Mouse (Mus musculus): Measurements from ENCODE around the gene Acvrl1.

Acvrl1 gene

DNA sequence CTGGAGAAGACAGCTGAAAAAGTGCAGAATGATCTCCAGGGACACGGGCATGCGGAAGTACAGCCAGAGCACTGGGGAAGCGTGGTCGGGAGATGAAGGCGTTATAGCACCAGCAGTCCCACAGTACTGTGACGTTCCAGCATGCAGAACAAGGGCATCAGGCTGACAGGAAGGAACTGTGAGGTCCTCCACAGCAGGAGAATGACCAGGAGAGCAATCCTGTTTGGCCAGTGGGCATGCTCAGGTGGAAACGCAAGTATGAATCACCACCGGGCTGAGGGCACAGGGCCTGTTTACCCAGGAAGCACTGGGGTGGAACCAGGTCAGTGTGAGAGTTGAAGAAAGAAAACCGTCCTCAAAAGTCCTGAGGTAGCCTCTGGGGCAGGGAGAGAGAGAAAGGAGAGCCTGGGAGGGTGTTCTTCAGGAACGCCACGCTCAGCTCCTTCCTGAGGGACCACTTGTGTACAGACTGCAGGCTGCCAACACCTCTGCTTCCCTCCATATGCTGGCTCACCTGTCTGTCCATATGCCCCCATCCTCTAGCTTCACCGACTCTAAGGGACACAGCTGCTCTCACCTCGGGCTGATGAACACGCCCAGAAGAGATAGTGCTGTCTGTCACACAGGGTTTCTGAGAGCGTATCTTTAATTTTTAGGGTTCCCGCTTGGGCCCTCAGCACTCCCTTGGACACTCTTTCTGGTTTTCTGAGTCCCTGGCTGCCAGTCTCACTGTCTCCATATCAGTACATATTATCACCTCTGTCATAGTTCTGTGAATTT lies 37.5 kb downstream of the Acvrl1 start:
- DNase-seq (ENCODE audit: extremely low spot score, low read depth, low spot score) = no peak

DNA sequence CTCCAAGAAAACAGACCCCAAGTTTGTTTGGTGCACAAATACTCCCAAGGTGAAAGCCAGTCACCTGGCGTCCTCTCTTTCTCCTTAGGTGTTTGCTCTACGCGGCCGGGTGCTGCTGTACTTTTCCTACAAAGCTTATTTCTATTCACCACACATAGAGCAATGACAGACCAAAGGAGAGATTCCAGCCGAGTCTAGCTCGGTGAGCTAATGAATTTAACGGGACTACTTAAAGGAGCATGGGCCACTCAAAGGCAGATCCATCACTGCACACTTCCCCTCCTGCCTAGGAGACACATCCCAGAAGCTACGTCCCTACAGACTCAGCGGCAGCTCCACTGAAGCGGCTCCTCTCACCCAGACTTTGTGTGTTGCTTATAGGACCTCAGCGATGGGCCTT lies 39.2 kb downstream of the Acvrl1 start:
- no peak for DNase-seq (ENCODE audit: extremely low spot score, low read depth, low spot score)

DNA sequence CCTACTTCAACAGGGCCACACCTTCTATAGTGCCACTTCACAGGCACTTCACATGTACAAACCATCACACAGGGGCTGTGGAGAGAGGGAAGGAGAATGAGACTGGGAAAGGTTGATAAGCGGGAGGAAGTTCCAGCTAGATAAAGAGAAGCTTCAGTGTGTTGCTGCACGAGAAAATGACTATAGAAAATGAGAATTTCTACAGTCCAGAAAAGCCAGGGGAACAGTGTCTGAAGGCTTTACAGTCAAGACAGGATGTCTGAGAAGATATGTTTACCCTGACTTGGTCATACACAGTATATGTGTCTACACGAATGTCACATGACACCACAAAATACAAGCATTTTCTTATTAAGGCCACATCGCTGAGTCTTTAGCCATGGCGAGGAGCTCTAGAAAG lies 41.6 kb downstream of the Acvrl1 start:
- no peak for DNase-seq (ENCODE audit: extremely low spot score, low read depth, low spot score)

DNA sequence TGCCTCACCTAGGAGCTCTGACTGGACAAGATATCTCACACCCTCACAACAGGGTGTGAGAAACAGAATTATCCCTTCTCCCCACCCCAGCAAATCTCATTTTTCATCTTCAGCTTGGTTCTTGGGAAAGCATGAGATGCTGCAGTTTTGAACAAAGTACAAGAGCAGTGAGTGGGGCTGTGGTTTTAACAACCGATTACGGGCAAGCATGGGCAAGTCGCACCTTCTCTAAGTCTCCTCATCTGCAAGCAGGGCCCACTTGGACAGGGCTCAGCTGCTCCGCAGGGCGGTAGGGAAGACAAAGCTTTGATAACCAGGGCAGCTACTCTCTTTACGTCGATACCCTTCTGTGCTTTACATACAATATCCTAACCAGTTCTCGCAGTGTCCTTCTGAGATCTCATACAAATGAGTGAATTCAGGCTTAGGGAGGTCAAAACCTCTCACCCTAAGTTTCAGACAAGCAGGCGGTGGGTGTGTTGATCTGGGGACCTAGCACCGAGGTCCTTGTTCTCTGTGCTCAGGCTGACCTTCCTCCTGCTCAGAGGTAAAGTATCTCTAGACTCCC lies 42.2 kb downstream of the Acvrl1 start:
- DNase-seq (ENCODE audit: extremely low spot score, low read depth, low spot score) = no peak

DNA sequence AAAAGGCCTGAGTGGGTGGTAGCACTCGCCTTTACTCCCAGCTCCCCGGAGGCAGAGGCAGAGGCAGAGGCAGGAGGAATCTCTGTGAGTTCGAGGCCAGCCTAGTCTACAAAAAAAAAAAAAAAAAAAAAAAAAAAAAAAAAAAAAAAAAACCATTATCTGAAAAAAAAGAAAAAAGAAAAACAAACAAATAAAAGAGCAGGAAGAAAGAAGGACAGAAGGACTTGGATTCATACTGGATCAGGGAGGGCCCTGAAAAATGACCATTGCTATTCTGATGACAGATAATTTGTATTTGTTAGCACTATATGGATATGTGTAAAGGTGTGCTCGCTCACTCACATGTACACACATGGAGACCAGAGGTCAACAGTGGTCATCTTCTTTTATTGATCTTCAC lies 43.0 kb downstream of the Acvrl1 start:
- no peak for DNase-seq (ENCODE audit: extremely low spot score, low read depth, low spot score)

DNA sequence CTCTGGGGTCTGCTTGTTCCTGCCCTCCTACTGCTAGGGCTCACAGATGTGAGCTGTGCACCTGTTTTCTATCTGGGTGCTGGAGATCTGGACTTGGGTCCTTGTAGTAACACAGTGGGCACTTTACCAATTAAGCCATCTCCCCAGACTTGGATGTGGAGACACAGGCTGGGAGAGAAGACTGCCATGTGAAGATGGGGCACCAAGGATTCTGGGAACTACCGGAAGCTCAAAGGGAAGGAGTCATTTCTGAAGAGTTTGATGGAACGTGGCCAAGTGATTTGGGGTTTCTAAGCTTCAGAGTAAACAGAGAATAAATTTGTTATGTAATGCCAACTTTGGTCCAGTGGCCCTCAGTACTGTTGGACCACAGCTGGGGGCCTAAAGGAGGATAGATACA lies 43.7 kb downstream of the Acvrl1 start:
- DNase-seq (ENCODE audit: extremely low spot score, low read depth, low spot score) = no peak

DNA sequence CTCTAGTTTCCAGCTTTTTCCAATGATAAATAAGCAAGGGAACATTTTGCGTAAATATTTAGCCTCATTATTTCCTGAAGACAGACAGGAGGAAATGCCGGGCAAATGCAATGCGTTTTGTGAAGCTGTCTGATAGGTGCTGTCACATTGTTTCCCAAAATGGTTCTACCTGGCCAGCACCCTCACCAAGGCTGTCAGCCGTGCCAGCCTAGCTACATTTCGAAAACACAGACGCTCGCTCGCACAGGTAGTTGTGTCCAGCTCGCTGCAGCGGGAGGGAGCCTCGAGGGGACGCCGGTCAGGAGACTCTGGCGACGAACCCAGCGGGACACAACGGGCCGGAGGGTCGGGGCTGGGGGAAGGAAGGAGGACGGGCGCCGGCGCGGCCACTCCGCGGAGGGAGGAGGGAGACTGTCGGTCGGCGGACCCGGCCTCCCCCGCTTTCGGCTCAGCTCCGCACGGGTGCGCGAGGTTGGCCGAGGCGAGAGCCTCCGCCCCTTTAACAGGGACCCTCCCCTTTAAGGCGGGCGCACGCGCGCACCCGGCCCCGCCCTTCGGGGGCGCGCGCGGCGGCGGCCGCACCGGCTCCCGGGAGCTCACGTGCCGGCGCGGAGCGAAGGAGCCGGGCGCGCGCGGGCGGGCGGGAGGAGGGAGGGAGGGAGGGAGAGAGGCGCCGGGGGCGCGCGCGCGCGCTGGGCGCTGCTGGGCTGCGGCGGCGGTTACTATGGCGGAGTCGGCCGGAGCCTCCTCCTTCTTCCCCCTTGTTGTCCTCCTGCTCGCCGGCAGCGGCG lies 45.3 kb downstream of the Acvrl1 start, which contains the start of gene Acvr1b:
Acvr1b (plus strand) TSS at position 647 of the 791 bp plus-strand sequence.
- peak; percentile 44 for DNase-seq (ENCODE audit: extremely low spot score, low read depth, low spot score)

DNA sequence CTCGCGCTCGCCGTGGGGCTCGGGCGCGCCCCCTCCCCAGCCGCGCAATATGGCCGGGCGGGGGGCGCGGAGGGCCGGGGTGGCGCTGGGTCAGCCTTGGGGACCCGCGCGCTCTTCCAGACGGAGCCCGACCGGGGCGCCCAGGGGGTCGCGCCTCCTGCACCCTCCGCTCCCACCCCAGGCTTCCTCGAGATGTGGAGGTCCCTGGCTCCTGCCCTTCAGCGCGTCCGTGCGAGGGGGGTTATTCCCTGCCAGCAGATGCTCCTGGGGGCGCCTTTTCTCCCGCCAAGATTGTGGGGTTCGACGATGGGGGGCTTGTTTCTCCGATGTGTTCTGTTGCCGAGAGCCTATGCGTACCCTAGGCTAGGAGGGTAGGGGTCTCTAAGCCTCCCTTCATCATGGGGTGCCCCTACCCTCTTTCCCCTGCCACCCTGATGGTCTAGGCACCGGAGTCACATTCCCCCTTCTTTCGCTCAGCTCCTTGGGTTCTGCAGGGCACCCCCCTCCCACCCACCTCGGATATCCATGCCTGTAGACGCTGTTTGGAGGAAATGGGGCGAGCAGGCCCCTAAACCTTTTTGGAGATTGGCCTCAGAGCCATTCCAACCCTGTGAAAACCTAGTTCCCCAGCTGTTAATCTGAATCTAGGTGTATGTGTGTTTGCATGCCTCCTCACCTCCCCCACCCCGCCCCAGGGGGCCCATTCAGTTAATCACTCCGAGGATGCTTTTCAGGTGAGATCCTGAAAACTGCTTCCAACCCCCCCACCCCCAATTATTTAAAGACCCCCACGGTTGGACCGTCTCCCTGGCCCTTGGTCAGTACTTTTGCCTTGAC lies 46.2 kb downstream of the Acvrl1 start:
- no peak for DNase-seq (ENCODE audit: extremely low spot score, low read depth, low spot score)

DNA sequence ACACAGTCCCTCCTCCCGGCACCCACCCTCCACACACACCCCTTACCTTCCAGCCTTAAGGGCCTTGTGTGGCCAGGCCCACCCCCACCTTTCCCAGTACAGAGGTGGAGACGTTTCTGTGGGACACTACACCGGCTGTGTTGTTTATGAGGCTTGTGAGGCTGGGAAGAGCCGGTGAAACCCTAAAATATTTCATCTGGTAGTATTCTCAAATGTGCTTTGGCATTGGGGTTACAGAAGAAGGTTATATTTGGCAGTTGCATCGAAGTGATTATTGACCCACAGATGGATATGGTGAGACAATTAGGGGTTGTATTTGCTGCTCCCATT lies 46.8 kb downstream of the Acvrl1 start:
- DNase-seq (ENCODE audit: extremely low spot score, low read depth, low spot score) = no peak

DNA sequence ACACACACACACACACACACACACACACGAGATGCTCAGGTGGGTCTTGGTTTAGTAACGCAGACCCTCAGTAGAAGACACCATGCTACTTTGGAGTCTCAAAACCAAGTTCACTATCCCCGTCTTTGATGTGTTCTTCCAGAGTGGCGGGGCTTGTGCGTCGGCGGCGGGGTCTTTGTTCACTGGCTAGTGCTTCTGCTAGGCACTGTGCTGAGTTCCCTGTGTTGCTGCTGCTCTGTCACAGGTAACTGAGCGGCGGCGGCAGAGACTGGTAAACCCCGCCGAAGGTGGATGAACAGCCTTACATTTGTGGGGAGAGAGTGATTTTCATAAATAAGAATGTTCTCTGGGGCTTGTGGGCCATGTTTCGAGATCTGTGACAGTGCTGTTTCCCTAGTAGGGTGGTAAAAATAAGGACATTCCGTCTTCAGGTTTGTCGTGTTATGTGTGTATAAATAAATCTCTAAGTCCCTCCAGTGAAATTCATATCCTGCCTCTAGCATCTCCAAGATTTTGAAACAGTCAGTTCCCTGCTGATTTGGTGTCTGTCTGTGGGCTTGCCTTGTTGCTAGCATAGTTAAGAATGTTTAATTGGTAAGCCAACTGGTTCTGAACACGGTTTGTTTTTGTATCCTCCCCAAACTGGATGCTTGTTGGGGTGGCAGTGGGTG lies 47.4 kb downstream of the Acvrl1 start:
- no peak for DNase-seq (ENCODE audit: extremely low spot score, low read depth, low spot score)

DNA sequence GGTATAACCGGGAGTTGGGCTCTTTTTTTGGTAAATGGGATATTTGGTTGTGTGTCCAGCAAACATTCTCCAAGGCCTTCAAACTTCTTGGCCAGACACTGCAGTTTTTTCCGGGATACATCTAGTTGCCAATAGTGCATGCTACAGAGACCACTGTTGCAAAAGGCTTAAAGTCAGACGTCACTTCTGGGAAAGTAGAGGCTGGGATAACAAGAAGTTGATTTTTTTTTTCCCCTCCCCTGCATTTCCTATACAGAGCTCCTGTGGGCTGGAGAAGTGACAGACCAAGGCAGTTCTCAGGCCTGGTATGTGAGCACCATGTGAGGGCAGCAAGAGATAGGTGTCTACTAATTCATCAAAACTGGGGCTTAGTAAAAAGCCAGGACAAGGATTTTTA lies 48.0 kb downstream of the Acvrl1 start:
- DNase-seq (ENCODE audit: extremely low spot score, low read depth, low spot score) = no peak

DNA sequence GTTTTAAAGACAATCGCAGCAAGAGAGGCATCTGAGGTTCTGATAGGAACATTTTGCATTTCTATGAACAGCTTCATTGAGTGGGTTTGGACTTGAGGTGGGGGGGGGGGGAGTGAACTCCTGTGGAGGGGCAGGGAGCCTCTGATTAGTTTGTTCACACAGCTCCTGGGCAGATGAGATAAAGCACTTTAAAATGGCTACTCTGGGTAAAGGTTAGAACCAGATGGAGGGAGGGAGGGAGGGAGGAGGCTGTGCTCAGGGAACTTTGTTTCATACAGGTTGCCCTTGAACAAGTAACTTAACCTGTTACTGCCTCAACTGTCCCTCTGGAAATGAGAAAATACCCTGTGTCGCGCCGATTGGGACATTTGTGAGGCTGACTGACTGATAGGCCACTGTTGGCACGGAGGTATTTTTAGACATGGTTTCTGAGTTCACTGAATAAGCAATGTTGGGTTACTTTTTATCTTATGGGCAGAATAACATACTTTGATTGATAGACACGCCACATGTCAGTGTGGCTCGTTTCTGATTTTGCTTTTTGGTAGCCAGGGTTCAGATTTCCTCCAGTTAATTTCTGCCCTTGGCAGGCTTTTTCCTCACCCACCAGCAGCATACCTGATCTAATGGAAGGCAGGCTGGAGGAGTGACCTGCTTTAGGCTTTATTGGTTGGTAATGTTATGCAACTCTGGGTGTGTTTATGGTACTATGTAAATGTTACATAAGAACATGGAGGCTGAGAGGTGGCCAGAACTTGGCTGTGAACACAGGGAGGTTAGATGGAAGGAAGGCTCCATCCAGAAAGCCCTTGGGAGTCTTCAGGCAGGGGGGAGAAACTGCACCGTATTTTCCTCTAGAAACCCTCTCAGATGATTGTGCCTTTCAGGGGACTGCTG lies 48.7 kb downstream of the Acvrl1 start:
- no peak for DNase-seq (ENCODE audit: extremely low spot score, low read depth, low spot score)

DNA sequence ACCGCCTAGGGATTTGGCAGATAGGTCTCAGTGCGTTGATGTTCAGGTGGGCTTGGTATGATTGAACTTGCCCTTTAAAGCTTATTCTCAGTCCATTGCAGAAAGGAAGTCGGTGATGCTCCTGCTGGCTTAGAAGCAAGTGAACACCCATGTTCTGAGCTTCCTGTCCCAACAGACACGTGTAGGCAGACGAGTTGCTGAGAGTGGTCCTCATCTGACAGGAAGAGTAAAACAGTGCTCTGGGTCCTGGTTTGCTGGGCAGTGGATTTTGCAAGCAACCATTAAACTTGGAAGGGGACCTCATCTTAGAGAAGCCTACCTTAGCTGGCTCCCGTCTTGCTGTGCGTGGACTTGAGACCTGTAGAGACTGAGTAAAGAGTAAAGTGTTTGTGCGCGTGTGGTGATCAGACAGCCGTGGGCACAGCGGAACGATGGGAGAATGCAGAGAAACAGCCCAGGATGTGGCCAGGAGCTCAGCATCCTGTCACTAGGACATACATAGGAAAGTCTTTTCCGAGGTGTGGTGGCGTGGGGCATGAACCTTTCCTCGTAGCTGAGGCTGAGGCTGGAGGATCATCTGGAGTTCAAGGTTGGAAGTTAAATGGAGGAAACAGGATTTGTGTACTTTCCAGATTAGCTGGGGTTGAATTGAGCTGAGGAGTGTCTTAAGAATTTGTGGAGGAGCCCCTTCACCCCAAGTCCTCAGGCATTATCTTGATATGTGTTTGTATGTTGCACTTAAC lies 52.2 kb downstream of the Acvrl1 start:
- no peak for DNase-seq (ENCODE audit: extremely low spot score, low read depth, low spot score)

DNA sequence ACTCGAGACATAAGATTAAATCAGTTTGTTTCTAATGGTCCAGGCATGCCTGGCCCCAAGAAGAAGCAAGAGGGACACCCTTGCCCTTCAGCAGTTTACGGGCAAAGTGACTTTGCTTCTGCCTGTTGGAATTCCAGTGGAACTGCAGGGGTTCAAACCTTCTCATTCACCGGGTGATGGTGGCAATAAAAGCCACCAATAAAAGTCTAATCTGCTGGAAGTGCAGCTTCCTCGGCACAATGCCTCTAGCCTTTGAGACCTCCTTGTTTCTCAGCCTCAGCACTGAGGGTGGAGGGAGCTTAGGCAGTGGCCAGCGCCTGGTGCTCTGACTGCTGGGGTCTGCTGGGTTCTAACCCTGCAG lies 52.8 kb downstream of the Acvrl1 start:
- no peak for DNase-seq (ENCODE audit: extremely low spot score, low read depth, low spot score)

DNA sequence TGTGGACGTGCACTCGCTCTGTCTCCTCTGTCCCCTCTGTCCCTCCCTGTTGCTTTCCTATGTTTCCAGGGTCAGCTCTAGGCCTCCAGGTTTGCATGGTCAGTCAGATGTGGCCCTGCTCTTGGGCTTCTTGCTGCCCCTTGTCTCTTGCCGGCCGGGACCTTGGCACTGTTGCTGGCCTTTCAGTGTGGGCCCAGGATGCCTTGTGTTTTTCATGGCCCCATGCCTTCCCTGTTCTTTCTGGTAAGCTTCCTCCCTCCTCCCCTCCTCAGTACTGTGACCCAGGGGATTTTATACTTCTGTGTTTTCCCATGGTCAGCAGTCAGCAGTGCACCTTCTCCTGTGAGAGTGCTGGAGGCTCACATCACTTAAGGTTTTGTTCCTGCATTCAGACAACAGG lies 53.2 kb downstream of the Acvrl1 start:
- no peak for DNase-seq (ENCODE audit: extremely low spot score, low read depth, low spot score)

DNA sequence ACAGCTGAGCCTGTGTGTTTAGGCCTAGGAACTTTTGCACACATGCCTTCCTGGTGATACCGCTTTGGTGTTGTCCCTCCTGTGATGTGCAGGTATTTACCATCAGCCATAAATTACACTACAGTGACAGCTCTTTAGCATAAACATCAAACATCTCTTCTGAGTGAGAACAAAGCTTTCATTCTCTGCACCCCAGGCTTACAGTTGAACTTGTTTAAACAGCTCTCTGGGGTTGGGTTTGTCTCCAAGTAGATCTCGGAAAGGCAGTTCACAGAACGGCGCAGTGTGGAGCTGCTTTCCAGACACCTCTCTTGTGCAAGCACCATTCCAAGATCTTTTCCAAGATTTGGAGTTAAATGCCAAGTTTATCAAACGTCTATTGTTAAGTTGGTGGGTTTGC lies 54.4 kb downstream of the Acvrl1 start:
- no peak for DNase-seq (ENCODE audit: extremely low spot score, low read depth, low spot score)

DNA sequence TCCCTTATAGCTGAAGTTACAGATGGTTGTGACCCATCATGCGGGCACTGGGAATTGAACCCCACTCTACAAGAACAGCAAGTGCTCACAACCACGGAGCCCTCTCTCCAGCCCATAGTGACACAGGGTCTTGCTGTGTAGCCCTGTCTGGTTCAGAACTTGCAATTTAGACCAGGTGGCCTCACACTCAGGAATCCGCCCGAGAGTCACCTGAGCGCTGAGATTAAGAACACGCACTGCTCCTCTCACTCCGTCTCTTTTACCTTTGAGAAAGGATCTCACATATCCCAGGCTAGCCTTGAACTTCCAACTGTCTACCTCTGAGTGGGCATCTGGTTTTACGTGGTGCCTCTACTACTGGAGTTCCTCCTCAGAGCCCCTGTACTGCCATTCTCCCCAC lies 56.0 kb downstream of the Acvrl1 start:
- no peak for DNase-seq (ENCODE audit: extremely low spot score, low read depth, low spot score)

DNA sequence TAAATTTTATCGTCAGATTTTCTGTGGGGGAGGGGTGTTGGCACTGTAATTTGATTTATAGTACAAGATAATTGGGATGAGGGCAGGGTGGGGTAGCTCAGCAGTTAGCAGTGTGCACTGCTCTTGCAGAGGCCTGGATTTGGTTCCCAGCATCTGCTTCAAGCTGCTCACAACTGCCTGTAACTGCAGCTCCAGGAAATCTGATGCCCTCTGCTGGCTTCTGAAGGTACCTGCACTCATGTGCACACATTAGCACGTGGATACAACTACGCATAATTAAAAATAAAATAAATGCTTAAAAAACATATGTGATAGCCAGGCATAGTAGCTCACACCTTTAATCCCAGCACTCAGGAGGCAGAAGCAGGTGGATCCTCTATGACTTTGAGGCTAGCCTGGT lies 57.2 kb downstream of the Acvrl1 start:
- DNase-seq (ENCODE audit: extremely low spot score, low read depth, low spot score) = no peak

DNA sequence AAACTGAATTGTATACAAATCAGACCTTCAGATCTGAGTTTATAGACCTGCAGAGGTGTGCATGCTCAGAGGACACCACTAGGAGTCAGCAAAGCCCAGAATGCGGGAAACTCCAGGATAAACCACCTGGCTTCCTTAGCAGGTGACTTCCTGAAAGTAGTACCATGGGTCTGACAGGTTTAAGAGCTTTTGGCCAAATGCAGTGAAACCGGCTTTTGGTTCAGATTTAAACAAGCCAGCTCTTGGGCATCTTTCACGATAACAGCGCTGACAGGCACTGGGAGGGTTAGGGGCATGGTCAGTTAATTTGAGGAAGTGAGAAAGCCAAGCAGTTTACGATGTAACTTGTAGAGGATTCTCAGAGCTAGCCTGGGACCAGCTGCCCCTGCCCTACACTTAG lies 59.6 kb downstream of the Acvrl1 start:
- DNase-seq (ENCODE audit: extremely low spot score, low read depth, low spot score) = no peak

Data from hindlimb bud, embryonic 11.5 days (tissue).